In the genomic region with DNA sequence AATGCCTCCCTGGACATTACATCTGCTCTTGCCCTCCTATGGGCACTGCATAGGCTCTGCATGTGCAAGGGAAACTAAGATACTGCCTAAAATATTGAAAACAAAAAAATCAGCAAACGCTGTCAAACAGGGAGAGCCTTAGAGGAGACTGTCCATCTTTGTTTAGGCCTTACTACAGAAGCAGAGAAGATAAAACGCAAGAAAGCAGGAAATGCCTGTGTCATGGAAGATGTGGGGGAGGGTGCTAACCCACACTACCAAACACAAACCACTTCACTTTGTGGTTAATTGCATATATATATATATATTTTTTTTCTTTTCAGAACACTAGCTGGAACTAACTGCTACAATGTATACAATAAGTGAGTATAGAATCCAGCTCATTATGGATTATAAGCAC, we compare ENCODE assay signal across 23 mouse cellular contexts. TPM values are rescaled to one million over a fixed set of nuclear protein-coding genes. Genes with fewer than 3 reads are reported as not detected.
DNase-seq lines count a peak whose midpoint lies in the region; ATAC-seq and TF ChIP-seq lines count a peak whose summit lies in the region.
"Had no signal": no experiment of that assay in that cellular context is flagged by ENCODE, and none has a peak within 500 bp of the region (broad histone marks: within the 10 kb centered on the region; RNA-seq: fewer than 3 reads in every experiment).

No protein-coding gene starts in this region.

- H3K27ac ChIP-seq in midbrain, embryonic 12.5 days (replicated peaks) = no peak overlapping the region
- no peak overlapping the region for H3K27ac ChIP-seq in midbrain, postnatal 0 days (ENCODE audit: low read depth, low read length)
- H3K27ac ChIP-seq in hindbrain, postnatal 0 days = no peak overlapping the region
- H3K27ac ChIP-seq: embryonic facial prominence, embryonic 10.5 days; forebrain, embryonic 12.5 days; heart, embryonic 13.5 days; hindbrain, embryonic 15.5 days; kidney, postnatal 0 days; liver, embryonic 13.5 days had no signal

- DNase-seq in midbrain, postnatal 0 days (ENCODE audit: low spot score) = no peak
- peak; percentile 73 for DNase-seq in induced T-regulatory cell, adult 2 months (ENCODE audit: low read depth)
- peak; percentile 53 for DNase-seq in thymus, postnatal 14 days
- DNase-seq in kidney, postnatal 25 days = no peak
- no peak for DNase-seq in hindbrain, postnatal 0 days (ENCODE audit: low spot score)
- DNase-seq in layer of hippocampus, postnatal 14 days (ENCODE audit: low spot score in 2 of 2) = no peak
- DNase-seq: adrenal gland, postnatal 36 days; cerebellum, adult 18-20 months; cerebellum, postnatal 36 days; gastrocnemius, postnatal 10 days; heart, adult 18-20 months; heart, postnatal 36 days; kidney, adult 18-20 months; layer of hippocampus, adult 9-11 months; liver, embryonic 13.5 days; retina, postnatal 1 day had no signal

- H3K4me1 ChIP-seq in midbrain, embryonic 12.5 days = 0 out of 2 replicates have a peak, but pooled peaks cover 2% of the 10 kb centered on the region
- no peaks in the 10 kb centered on the region for H3K4me1 ChIP-seq in midbrain, postnatal 0 days (ENCODE audit: insufficient read depth, low read length)
- H3K4me1 ChIP-seq in hindbrain, postnatal 0 days (ENCODE audit: insufficient read depth, low read length) = no peaks in the 10 kb centered on the region
- H3K4me1 ChIP-seq: embryonic facial prominence, embryonic 10.5 days; heart, embryonic 13.5 days; hindbrain, embryonic 15.5 days; liver, embryonic 13.5 days had no signal

- H3K4me2 ChIP-seq in midbrain, embryonic 12.5 days (replicated peaks) = no peak overlapping the region
- H3K4me2 ChIP-seq in midbrain, postnatal 0 days (ENCODE audit: low read depth, low read length, poor library complexity, severe bottlenecking) = no peak overlapping the region
- H3K4me2 ChIP-seq in hindbrain, postnatal 0 days (ENCODE audit: low read depth, low read length) = no peak overlapping the region
- H3K4me2 ChIP-seq: forebrain, embryonic 12.5 days; heart, embryonic 13.5 days; hindbrain, embryonic 15.5 days; liver, embryonic 13.5 days had no signal

- no peak overlapping the region for H3K4me3 ChIP-seq in midbrain, embryonic 12.5 days
- no peak overlapping the region for H3K4me3 ChIP-seq in midbrain, postnatal 0 days (ENCODE audit: low read depth, low read length)
- H3K4me3 ChIP-seq in hindbrain, postnatal 0 days (ENCODE audit: low read length) = no peak overlapping the region
- H3K4me3 ChIP-seq: embryonic facial prominence, embryonic 10.5 days; forebrain, embryonic 12.5 days; heart, embryonic 13.5 days; hindbrain, embryonic 15.5 days; liver, embryonic 13.5 days had no signal

- peak; percentile 23; the same call in 1 of the 2 replicates for ATAC-seq in midbrain, embryonic 12.5 days (ENCODE audit: low FRiP score, low read depth)
- ATAC-seq in midbrain, postnatal 0 days (ENCODE audit: low FRiP score) = no peak
- ATAC-seq in CD4-positive, CD25-positive, alpha-beta regulatory T cell, adult 4 months = peak; percentile 71
- ATAC-seq in hindbrain, postnatal 0 days = no peak

- 66% methylated on average over 2 of the region's 2 CpGs for WGBS in midbrain, embryonic 12.5 days
- WGBS in midbrain, postnatal 0 days = 44% methylated on average over 2 of the region's 2 CpGs
- 47% methylated on average over 2 of the region's 2 CpGs for WGBS in hindbrain, postnatal 0 days

- H3K9me3 ChIP-seq in midbrain, embryonic 12.5 days = no peaks in the 10 kb centered on the region
- no peaks in the 10 kb centered on the region for H3K9me3 ChIP-seq in midbrain, postnatal 0 days (ENCODE audit: low read length)
- no peaks in the 10 kb centered on the region for H3K9me3 ChIP-seq in hindbrain, postnatal 0 days (ENCODE audit: low read length)
- H3K9me3 ChIP-seq: embryonic facial prominence, embryonic 10.5 days; forebrain, embryonic 12.5 days; heart, embryonic 13.5 days; hindbrain, embryonic 15.5 days; liver, embryonic 13.5 days had no signal

- no peak for TF ChIP-seq CTCF in midbrain, postnatal 0 days (IDR thresholded peaks at IDR 0.05)
- TF ChIP-seq CTCF in hindbrain, postnatal 0 days (IDR thresholded peaks at IDR 0.05; ENCODE audit: low read depth) = no peak

- H3K27me3 ChIP-seq in midbrain, embryonic 12.5 days = no peaks in the 10 kb centered on the region
- no peaks in the 10 kb centered on the region for H3K27me3 ChIP-seq in midbrain, postnatal 0 days (ENCODE audit: insufficient read depth, low read length)
- no peaks in the 10 kb centered on the region for H3K27me3 ChIP-seq in hindbrain, postnatal 0 days (ENCODE audit: insufficient read depth, low read length)
- H3K27me3 ChIP-seq: forebrain, embryonic 12.5 days; heart, embryonic 13.5 days; hindbrain, embryonic 15.5 days; liver, embryonic 13.5 days had no signal

- no peaks in the 10 kb centered on the region for H3K36me3 ChIP-seq in midbrain, embryonic 12.5 days
- H3K36me3 ChIP-seq in midbrain, postnatal 0 days (ENCODE audit: insufficient read depth, low read length) = no peaks in the 10 kb centered on the region
- no peaks in the 10 kb centered on the region for H3K36me3 ChIP-seq in hindbrain, postnatal 0 days (ENCODE audit: insufficient read depth, low read length)
- H3K36me3 ChIP-seq: embryonic facial prominence, embryonic 10.5 days; forebrain, embryonic 12.5 days; heart, embryonic 13.5 days; hindbrain, embryonic 15.5 days; liver, embryonic 13.5 days had no signal

- no peak overlapping the region for H3K9ac ChIP-seq in midbrain, embryonic 12.5 days (replicated peaks)
- H3K9ac ChIP-seq in midbrain, postnatal 0 days (replicated peaks; ENCODE audit: low read length, poor library complexity, severe bottlenecking) = no peak overlapping the region
- no peak overlapping the region for H3K9ac ChIP-seq in hindbrain, postnatal 0 days (replicated peaks; ENCODE audit: low read length)
- H3K9ac ChIP-seq: forebrain, embryonic 12.5 days; heart, embryonic 13.5 days; hindbrain, embryonic 15.5 days; liver, embryonic 13.5 days had no signal

RNA-seq across cellular contexts. Expression of a gene that starts 14.3 kb away (rescaled TPM):
- 1.1 and 1.6 TPM in 2 replicates for polyA plus RNA-seq in midbrain, embryonic 12.5 days (2016; fragmentation: Nextera tagmentation; extraction: Ambion mirVana)
- total RNA-seq in midbrain, postnatal 0 days (2014; rRNA removed) = 16.7 and 18.7 TPM in 2 replicates
- polyA plus RNA-seq in midbrain, postnatal 0 days (2015; fragmentation: Nextera tagmentation; extraction: Ambion mirVana) = 9.5 and 10.8 TPM in 2 replicates
- polyA plus RNA-seq in CD4-positive, CD25-positive, alpha-beta regulatory T cell, adult 4 months (2017; shearing (Covaris generic)) = 10 to 100 TPM; 28.6 to 32.8 TPM
- 14.3 and 17.2 TPM in 2 replicates for total RNA-seq in hindbrain, postnatal 0 days (2014; rRNA removed)
- polyA plus RNA-seq in hindbrain, postnatal 0 days (2015; fragmentation: Nextera tagmentation; extraction: Ambion mirVana) = 14.2 and 14.5 TPM in 2 replicates
- total RNA-seq in layer of hippocampus, postnatal 14 days (2021) = 10 to 100 TPM; 37.8 to 46.5 TPM

Comparison
In these comparisons a context has a peak if more than half of its experiments do, and no peak if none do; other contexts are left out.
1. ATAC-seq: peak in midbrain, embryonic 12.5 days (single experiment) and CD4-positive, CD25-positive, alpha-beta regulatory T cell, adult 4 months (single experiment); none in midbrain, postnatal 0 days (single experiment) and hindbrain, postnatal 0 days (single experiment).
2. DNase-seq: peak in induced T-regulatory cell, adult 2 months (single experiment) and thymus, postnatal 14 days (single experiment); none in midbrain, postnatal 0 days (single experiment), kidney, postnatal 25 days (0 of 2), hindbrain, postnatal 0 days (single experiment) and layer of hippocampus, postnatal 14 days (0 of 2).